Mouse (Mus musculus) cortical plate, adult 2 months (tissue): ENCODE results near the gene Gnaq.

Source experiments
- CTCF ChIP-seq: fragments of 200-500 bp; IDR thresholded peaks from 2 replicates; pipeline ENCODE4 v1.5.1; 2011; ENCODE audit warnings: mild to moderate bottlenecking, control low read depth, low read length; ENCODE audit not compliant: insufficient read depth; ENCODE audit errors: extremely low read depth
- POLR2A ChIP-seq: fragments of 200-500 bp; IDR thresholded peaks from 2 replicates; pipeline ENCODE4 v1.6.1; 2011; ENCODE audit warnings: mild to moderate bottlenecking, low read length, control low read depth; ENCODE audit not compliant: insufficient read depth; ENCODE audit errors: extremely low read depth

GRCm38 (mm10) chr19:16286451-16287175, 154.0 kb downstream of the Gnaq start:
- TF ChIP-seq CTCF = no peak
- no peak for TF ChIP-seq POLR2A
